Mouse (Mus musculus): ENCODE data around the gene Tmem219.

Gene Tmem219

DNA sequence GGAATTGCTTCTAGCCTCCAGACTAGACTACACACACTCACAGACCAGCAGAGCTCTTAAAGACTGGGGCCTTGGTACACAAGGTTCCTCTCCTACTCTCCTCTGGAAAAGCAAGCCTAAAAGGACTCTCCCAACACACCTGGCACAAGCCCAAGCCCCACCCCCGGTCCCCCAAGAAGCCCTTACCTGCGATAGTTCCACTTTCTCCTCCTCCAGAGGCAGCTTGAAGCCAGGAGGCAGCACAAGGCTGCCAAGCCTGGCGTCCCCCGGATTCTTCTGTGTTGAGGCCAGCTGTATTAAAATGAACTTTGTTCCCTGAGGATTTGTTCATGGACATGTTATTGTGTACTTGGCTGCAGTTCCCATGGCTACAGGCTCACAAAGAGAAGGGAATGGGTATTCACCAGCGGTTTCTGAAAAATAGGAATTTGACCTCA is at the start of gene Tmem219:
Tmem219 (minus strand) TSS at position 294 of the 437 bp plus-strand sequence.
- peak; percentile 75 to 79 for DNase-seq (ENCODE audit: low spot score in 2 of 2)

DNA sequence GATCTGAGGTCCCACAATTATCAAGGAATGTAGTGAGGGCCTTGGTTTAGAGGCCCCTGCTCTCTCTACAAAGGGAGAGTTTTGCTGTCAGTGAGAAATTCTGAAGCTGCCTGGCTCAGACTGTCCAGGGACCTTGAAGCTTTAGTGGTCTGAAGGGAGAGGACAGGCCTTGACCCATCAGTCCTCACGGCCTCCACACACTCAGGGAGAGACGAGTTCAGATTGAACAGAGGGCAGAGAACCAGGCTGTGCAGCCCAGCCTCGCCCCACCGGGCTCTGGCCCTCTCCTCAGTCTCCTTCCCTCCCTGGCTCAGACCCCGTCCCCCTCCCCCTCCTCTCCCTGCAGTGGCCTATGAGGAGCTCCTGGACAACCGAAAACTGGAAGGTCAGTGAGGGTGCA is 44.6 kb upstream of the Tmem219 start:
- DNase-seq (ENCODE audit: low spot score in 2 of 2): no peak

DNA sequence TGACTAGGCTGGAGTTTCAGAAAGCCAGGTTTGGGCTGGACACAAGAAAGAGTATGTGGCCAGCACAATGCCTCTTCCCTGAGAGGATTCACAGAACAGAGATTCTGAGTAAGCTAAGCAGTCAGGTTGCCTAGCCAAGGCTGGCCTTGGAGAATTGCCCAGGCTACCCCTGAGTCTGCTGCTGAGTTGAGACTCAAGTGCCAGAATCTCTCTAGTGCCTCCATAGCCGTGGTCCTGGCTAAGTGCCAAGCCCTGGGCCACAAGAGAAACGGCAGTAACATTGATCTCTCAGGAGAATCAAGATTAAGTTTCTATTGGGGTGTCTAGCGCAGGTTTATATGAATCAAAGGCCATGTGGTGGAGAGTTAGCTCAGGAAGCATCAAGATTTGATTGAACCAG is 42.9 kb upstream of the Tmem219 start:
- DNase-seq (ENCODE audit: low spot score in 2 of 2): no peak

DNA sequence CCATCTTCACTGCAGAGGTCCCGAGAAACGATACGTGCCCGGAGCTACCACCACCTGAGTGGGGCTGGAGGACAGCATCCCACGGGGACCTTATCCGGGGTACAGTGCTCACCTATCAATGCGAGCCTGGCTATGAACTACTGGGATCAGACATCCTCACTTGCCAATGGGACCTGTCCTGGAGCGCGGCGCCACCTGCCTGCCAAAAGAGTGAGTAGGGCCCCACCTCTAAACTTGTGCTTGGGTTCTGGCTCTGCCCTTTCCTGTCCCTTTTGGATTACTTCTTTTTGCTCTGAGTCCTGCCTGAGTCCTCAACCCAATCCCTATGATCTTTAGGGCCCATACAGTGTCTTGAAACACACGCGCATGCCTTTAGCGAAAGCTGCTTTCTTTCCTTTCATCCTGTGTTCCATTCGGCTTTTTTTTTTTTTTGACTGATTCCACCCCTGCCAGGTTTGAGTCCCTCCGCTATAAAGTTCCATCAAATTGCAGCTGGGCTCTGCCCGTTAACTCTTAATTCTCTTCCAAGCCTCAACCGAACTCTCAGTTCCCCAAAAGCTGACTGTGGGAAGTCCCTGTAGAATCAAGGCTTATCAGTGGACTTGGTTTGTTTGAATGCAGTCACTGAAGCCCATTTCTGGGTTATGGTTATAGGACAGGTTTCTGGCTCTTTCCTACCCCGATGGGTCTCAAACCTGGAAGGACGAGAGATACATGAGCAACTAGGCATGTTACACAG is 41.0 kb upstream of the Tmem219 start:
- DNase-seq (ENCODE audit: low spot score in 2 of 2): no peak

DNA sequence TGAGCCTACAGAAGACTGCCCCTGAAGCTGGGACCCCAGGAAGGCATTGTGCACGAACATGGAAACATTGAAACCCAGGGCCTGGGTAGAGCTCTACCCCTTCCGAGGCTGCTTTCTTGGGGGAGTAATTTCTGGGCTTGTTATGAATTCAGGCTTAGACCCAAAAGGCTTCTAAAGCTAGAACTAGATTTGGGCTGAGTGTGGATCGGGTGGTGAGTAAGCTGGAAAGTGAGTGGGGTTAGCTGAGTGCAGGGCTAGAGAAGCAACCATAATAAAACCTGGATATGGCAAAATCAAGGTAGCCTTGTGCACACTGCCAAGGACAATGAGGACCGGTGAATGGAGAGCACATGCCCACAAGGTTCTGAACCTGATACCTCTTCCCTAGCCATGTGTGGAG is 39.2 kb upstream of the Tmem219 start:
- no peak for DNase-seq (ENCODE audit: low spot score in 2 of 2)

DNA sequence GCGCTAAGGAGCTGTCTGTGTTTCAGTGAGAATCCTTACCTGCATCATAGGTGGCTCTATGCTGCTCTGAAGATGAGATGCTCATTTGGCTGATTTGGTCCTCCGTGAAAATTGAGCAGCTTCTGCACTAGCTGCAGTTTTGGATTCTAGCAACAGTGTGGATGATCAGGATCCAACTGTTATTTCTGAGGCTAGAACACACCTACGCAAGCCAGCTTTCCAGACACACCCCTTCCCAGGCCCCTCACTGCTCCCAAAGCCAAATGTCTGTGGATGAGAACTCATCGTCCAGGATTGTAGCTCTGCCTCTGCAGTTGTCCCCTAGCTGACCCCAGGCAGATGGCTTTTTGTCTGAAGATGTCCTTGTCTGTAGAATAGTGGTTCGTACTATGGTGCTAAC is 38.4 kb upstream of the Tmem219 start:
- DNase-seq (ENCODE audit: low spot score in 2 of 2): no peak

DNA sequence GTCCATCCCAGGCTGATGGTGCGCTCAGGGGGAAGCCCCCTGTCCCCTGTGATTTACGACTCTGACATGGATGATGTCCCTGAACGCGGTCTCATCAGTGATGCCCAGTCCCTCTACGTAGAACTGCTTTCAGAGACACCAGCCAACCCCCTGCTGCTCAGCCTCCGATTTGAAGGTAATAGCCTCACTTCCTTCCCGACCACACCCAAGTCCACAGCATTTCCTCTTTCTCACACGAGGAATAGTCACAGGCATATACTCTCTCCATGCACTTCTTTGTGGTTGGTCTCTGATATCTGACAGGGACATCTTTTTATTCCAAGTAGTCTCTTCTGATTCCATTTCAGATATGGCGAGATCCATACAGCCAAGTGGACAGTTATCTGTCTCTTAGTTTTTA is 37.1 kb upstream of the Tmem219 start:
- no peak for DNase-seq (ENCODE audit: low spot score in 2 of 2)

DNA sequence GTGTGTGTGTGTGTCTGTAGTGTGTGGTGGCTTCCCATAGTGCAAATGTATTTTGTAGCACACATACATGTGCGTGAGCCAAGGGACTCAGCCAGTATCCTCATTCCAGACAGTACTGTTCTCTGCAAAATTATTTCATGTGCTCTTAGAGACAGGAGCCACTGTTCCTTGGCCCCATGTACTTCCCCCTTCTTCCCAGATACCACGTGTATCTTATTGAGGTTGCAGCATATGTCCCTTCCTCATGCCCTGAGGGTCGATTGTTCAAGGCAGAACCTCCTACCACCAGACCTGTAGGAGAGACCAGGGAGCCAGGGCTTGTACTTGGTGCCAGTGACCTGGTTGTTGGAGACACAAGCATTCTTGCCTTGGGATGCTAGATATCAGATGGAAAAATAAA is 32.4 kb upstream of the Tmem219 start:
- DNase-seq (ENCODE audit: low spot score in 2 of 2): no peak

DNA sequence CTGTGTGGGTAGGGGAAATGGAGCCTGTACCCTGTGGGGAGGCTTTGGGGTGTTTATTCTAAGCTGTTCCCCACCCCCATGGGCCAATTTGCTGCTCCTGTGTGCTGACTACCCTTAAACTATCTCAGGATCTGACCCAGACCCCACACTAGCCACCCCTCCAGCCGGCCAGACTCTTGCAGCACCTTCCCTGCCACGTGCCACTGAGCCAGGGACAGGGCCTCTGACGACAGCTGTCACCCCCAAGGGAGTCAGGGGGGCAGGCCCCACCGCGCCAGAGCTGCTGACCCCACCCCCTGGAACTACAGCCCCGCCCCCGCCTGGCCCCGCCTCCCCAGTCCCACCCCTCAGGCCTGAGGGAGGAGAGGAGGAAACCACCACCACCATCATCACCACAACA is 29.9 kb upstream of the Tmem219 start:
- DNase-seq (ENCODE audit: low spot score in 2 of 2): no peak

DNA sequence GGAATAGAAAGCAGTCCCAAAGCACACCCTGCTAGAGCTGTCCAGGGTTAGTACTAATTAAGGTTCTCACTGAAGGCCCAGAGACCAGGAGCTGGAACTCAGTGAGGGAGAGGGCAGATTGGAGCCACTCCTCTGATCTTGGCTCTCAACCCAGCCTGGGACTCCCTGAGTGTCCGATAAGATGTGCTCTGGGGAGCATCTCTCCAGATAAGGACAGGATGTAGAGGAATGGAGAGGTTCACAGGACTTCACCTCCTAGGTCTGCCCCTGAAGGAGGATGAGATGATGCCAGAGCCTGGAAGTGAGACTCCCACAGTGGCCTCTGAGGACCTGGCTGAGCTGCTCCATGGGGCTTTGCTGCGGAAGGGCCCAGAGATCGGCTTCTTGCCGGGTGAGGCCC is 29.0 kb upstream of the Tmem219 start:
- DNase-seq (ENCODE audit: low spot score in 2 of 2): no peak

DNA sequence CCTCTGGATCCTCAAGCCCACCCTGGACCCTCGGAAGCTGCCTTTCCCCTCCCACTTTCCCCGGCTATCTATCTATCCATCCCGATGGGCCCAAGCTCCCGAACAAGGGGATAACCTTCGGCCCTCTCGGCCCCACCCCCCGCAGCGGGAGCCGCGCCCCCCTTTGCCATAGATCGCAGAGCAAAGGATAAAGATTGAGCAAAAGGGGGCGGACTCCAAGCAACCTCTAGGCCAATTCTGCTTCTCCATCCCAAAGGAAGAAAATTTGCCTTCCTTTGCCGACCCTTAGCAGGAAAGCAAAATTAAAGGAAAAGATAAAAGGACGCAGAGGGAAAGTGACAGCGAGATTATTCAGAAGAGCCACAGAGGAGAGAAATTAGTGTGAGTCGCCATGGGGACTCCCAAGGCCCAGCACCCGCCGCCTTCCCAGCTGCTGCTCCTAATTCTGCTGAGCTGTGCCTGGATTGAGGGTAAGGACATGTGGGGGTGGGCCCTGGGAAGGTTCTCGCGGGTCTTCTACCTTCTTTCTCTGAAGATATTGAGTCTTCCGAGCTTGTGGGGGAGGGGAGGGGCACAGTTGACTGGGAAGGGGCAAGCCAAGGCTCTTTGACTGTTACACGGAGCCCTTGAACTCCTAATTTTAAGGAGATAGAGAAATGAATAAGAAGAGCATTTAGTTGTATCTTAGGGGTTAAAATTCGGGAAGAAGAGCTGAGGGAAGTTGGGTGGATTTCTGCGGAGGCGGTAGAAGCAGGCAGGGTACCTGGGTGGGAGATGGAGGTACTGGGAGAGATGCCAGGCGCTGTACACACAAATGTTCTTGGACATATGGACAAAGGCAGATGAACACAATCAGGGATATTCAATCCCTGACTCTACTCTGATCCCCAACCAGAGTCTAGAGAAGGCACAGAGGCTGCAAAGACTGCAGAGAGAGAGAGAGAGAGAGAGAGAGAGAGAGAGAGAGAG is 28.2 kb upstream of the Tmem219 start:
- DNase-seq (ENCODE audit: low spot score in 2 of 2): no peak

DNA sequence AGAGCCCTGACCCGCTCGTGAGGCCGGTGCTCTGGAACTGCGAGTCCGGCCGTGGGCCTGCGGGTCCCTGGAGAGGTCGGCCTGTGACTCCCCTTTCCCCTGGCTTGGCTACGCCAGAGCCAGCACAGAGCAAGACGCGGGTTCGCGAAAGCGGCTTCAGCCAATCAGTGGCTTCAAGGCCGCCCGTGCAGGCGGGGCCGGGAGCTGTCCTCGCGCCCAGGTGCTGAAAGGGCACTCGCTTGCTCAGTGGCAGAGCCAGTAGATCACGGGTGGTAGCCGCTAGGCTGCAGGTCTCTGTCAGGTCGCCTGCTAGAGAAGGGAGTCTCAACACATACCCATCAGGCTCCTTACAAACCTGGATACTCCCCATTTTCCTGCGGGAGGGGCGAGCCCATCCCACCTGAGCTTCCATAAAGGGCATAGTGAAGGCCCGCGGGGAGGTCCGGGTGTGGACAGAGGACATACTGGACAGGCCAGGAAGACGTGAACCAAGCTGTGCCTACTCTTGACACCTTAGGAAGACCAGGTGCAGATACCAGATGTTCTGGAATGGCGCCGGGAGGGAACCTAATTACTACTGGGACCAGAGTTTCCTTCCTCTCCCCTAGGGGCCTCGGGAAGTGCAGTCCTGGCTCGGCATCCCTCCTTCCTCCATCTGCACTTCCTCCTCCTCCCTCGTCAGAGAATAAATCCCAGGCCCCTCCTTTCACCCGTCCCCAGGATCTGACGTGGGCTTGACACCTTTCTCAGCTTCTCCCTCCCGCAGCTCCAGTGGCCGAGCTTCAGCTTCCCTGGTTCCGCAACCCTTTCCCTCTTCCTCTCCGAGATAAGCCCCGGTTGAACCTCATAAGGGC is 27.3 kb upstream of the Tmem219 start, which contains the start of gene Sez6l2:
Sez6l2 (plus strand) TSS at position 771 of the 854 bp plus-strand sequence.
- DNase-seq (ENCODE audit: low spot score in 2 of 2): peak; percentile 66

DNA sequence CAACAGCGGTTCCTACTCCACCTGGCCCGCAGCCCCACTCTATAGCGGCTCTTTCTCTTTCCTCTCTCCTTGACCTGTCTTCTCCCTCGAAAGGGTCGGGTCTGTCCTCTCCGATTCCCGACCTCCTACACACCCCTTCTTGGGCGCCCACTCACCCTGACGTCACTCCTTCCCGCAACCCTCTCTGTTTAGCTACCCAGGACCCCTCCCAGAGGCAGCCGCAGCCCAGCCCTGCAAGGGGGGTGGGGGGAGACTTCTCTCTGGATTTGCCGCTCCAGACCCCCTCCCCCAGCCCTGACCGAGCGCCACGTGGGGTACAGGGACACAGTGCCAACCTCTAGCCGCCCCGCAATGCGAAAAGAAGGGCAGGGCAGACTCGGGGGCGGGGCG is 26.7 kb upstream of the Tmem219 start, which contains the start of gene Asphd1:
Asphd1 (minus strand) TSS at position 180 of the 390 bp plus-strand sequence.
- no peak for DNase-seq (ENCODE audit: low spot score in 2 of 2)

DNA sequence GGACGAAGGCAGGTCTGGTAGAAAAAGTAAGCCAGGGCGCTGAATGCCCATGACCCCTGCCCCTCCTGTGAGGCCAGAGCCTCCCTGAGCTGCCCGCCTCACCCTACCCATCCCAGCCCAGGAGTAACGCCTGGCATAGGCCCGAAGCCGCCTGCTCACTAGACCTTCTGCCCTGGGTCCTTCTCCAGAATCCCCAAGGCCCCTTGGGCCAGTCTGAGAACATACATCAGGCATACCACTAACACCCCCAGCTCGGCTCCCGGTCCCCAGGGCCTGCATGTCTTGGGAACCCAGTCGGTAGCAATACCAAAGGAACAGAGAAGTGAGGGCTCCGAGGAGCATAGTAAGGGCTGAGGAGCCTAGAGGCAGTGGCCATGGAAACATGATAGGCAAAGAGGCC is 25.9 kb upstream of the Tmem219 start:
- DNase-seq (ENCODE audit: low spot score in 2 of 2): no peak

DNA sequence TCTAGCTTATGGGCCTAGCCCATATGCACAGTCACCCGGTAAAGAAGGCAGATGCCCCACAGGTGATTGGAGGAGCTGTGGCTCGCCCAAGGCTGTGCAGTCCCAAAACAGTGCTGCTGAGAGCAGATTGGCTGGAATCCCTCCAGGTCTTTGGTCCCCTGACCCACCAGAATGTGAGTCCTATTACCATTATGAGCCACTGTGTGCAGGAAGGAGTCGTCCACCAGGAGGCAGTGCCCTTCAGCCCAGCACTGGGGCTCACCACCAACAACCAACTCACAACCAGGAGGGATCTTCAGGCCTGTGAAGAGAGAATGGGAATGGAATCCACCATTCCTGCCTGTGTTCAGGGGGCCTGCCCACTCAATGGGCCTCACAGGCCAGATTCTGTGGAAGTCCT is 23.8 kb upstream of the Tmem219 start:
- DNase-seq (ENCODE audit: low spot score in 2 of 2): peak in 1 of 2 experiments; percentile 20

DNA sequence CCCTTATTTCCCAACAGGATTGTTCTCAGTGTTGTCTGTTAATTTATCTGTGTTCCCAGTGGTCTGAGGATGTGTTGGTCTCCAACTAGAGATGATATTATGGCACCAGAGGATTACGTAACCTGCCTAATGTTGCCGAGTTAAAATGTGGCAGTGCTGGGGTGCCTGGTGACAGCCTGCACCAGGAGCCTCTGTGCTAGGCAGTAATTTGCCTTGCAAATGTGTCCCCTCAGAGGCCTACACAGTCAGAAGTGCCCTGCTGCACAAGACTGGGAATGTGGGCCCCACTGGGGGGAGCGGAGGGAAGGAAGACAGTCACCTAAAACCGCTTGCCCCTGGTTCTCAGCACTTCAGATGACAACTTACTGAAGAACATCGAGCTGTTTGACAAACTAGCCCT is 19.1 kb upstream of the Tmem219 start:
- DNase-seq (ENCODE audit: low spot score in 2 of 2): no peak

DNA sequence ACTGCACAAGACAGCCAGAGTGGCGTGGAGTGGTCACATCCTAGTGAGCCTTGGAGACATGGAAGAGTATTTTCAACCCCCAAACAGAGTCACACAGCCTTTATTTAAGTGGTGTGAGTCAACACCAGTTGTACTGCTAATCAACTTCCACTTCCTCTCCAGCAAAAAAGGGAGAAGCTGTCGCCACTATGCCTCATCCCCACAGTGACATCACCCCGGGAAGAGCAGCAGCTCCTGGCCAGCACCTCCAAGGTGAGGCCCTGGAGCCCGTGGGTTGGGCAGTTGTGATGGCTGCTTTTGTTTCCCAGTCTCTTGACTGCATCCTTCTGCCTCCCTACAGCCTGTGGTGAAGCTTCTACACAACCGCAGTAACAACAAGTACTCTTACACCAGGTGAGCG is 18.5 kb upstream of the Tmem219 start:
- DNase-seq (ENCODE audit: low spot score in 2 of 2): no peak

DNA sequence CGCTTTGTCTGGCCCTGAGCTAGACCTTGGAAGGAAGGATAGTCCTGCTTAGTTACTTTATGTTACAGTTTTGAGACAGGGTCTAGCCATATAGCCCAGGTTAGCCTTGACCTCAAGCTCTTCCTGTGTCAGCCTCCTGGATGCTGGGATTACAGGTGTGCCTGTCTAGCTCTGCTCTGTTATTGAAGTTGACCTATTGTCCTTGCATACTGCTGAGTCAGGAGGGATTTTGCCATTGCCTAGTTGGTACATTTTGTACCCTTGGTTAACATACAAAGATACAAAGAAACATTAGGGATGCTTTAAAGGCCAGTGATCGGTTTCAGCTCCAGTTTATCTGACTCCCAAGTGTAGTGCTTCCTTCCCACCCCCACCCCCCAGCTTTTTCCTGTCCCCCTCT is 9.9 kb upstream of the Tmem219 start:
- DNase-seq (ENCODE audit: low spot score in 2 of 2): no peak

DNA sequence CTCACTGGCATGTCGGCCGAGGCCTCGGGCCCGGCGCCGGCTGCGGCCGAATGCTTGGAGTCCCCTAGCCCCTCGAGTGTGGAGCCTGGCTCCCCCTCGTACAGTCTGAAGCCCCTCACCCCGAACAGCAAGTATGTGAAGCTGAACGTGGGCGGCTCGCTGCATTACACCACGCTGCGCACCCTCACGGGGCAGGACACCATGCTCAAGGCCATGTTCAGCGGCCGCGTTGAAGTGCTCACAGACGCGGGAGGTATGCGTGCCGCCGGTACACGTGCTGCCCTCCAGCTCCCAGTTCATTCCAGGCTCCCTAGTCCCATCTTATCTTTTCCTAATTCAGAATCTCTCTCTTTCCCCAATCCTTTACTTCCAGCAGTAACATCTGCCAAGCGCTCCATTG is 6.3 kb upstream of the Tmem219 start:
- DNase-seq (ENCODE audit: low spot score in 2 of 2): peak in 1 of 2 experiments; percentile 9

DNA sequence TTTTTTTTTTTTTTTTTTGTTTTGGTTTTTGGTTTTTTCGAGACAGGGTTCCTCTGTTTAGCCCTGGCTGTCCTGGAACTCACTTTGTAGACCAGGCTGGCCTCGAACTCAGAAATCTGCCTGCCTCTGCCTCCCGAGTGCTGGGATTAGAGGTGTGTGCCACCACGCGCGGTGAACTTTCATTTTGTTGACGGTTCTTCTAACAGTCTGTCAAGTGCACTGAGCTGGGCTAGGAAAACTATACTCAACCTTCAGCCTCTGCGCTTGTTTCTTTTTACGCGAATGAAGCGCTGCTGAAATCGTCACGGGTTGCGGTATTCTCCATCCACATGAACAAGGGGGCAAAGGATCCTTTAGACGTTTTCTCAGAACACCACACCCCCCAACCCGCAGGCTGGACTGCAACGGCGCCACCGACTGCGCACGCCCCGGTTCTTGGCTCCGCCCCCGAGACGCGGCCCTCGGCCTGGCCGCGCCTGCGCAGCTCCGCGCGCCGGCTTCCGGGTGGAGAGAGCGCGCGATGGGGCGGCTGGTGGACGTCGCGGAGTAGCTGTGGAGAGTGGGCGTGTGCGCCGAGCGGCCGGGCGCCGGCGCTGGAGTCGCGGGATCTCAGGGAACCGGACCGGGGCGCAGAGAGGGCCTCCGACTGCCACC is 5.8 kb upstream of the Tmem219 start, which contains the start of gene Kctd13:
Kctd13 (plus strand) TSS at position 496 of the 654 bp plus-strand sequence.
- DNase-seq (ENCODE audit: low spot score in 2 of 2): peak; percentile 92

DNA sequence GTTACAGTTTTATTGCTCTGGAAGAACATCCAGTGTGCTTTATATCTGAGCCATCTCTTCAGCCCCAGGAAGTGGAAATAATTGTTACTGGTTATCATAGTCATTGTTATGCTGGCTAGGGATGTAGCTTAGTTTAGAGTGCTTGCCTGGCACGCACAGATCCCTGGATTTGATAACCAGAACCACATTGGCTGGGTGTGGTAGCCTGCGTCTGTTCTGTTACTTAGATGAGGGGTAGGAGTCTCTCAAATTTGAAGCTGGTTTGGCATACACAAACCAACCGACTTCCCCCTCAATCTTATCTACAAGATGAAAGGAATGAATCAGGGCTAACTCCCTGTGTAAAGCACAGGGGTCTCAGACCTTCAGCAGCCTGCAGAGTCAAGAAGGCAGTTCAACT is 3.6 kb upstream of the Tmem219 start:
- no peak for DNase-seq (ENCODE audit: low spot score in 2 of 2)

Measured in heart, adult 9 months (tissue).